Mouse (Mus musculus): ENCODE measurements around the gene Lpin3.

The Lpin3 gene

GRCm38 (mm10) chr2:160925203-160925602, 44.7 kb downstream of the Lpin3 start:
- no peak for ATAC-seq (ENCODE audit: insufficient number of reproducible peaks, low FRiP score, low TSS enrichment)

- ATAC-seq (ENCODE audit: insufficient number of reproducible peaks, low FRiP score, low TSS enrichment): no peak
Observed at GRCm38 (mm10) chr2:160931378-160931777, 50.9 kb downstream of the Lpin3 start.

- ATAC-seq (ENCODE audit: insufficient number of reproducible peaks, low FRiP score, low TSS enrichment): no peak
Observed at GRCm38 (mm10) chr2:160932325-160932724, 51.9 kb downstream of the Lpin3 start.

GRCm38 (mm10) chr2:160932981-160933380, 52.5 kb downstream of the Lpin3 start:
- no peak for ATAC-seq (ENCODE audit: insufficient number of reproducible peaks, low FRiP score, low TSS enrichment)

- no peak for ATAC-seq (ENCODE audit: insufficient number of reproducible peaks, low FRiP score, low TSS enrichment)
Observed at GRCm38 (mm10) chr2:160933890-160934289, 53.4 kb downstream of the Lpin3 start.

GRCm38 (mm10) chr2:160934451-160934850, 54.0 kb downstream of the Lpin3 start:
- ATAC-seq (ENCODE audit: insufficient number of reproducible peaks, low FRiP score, low TSS enrichment): no peak

- ATAC-seq (ENCODE audit: insufficient number of reproducible peaks, low FRiP score, low TSS enrichment): peak; percentile 16; the same call in 1 of the 2 replicates
Observed at GRCm38 (mm10) chr2:160940930-160941709, 60.6 kb downstream of the Lpin3 start.

GRCm38 (mm10) chr2:160942443-160942842, 62.0 kb downstream of the Lpin3 start:
- no peak for ATAC-seq (ENCODE audit: insufficient number of reproducible peaks, low FRiP score, low TSS enrichment)

GRCm38 (mm10) chr2:160951595-160951994, 71.1 kb downstream of the Lpin3 start:
- no peak for ATAC-seq (ENCODE audit: insufficient number of reproducible peaks, low FRiP score, low TSS enrichment)

- no peak for ATAC-seq (ENCODE audit: insufficient number of reproducible peaks, low FRiP score, low TSS enrichment)
Observed at GRCm38 (mm10) chr2:160953131-160953873, 72.8 kb downstream of the Lpin3 start.

- ATAC-seq (ENCODE audit: insufficient number of reproducible peaks, low FRiP score, low TSS enrichment): no peak
Observed at GRCm38 (mm10) chr2:160954541-160954940, 74.1 kb downstream of the Lpin3 start.

- ATAC-seq (ENCODE audit: insufficient number of reproducible peaks, low FRiP score, low TSS enrichment): no peak
Observed at GRCm38 (mm10) chr2:160955331-160955730, 74.9 kb downstream of the Lpin3 start.
